Mouse (Mus musculus) E14TG2a.4 (cell line): ENCODE results near the gene Actn1.

Source experiments
- H3K27me3 ChIP-seq: 2 replicates; pipeline ENCODE4 v1.6.1; 2014; ENCODE audit warnings: low read length, control low read depth; ENCODE audit not compliant: insufficient read depth
- H3K36me3 ChIP-seq: 2 replicates; pipeline ENCODE4 v1.6.1; 2014; ENCODE audit warnings: low read length, control low read depth; ENCODE audit not compliant: insufficient read depth
- H3K4me1 ChIP-seq: replicated peaks from 2 replicates; pipeline ENCODE4 v1.6.1; 2014; ENCODE audit warnings: low read depth, low read length, control low read depth
- H3K4me3 ChIP-seq: replicated peaks from 2 replicates; pipeline ENCODE4 v1.5.1; 2014; ENCODE audit warnings: mild to moderate bottlenecking, low read length
- H3K9me3 ChIP-seq: 2 replicates; pipeline ENCODE4 v1.6.1; 2014; ENCODE audit warnings: low read length, control low read depth
- CTCF ChIP-seq: conservative IDR thresholded peaks from 2 replicates; pipeline ENCODE4 v1.5.1; 2014; ENCODE audit warnings: low read length
- NANOG ChIP-seq: IDR thresholded peaks from 2 replicates; pipeline ENCODE4 v1.6.1; 2014; ENCODE audit warnings: borderline replicate concordance, low read length, mixed read lengths
- POU5F1 ChIP-seq: IDR thresholded peaks from 2 replicates; pipeline ENCODE4 v1.6.1; 2014; ENCODE audit warnings: low read length, borderline replicate concordance

Actn1 gene

DNA sequence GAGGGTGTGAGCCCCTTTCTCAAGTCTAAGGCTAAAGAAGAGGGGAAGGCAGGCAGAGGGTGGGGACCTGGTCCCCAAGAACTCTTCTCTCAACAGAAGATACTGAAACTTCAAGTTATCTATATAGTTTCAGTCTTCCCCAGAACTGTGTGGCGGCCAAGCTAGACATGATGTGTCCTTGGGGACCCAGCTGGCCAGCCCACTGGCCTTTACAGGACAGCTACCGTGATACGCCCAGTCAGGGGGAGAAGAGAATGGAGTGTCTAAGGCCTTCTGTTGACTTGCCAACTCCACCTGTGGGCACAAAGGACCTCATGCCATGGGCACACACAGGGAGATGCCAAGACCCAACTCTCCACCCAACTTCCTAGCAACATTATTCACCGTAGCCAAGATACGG is 31.8 kb downstream of the Actn1 start:
- peaks cover 94% of the 10 kb centered on the region for H3K4me1 ChIP-seq
- H3K36me3 ChIP-seq, result peaks cover 25% of the 10 kb centered on the region
- no peaks in the 10 kb centered on the region for H3K9me3 ChIP-seq
- no peaks in the 10 kb centered on the region for H3K27me3 ChIP-seq
- TF ChIP-seq POU5F1 (no peak), CTCF (no peak), NANOG (no peak)
- H3K4me3 ChIP-seq, result peak overlapping the region; percentile 39

DNA sequence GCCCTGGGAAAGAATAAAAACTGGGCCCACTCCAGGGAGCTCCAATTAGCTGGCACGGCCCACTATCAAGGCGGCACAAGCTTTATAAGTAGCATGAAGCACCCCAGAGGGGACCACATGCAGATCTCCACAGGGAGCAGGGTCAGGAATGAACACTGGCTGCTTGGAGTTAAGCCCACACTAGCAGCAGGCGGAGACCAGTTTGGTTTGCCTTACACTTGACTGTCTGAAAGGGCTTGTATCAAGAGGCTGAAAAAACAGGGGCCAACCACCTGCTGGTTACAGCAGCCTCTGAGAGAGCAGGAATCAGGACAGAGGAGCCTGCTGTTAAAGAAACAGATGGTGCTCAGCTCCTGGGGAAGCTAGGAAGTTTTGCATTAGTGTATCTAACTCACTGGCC is 32.3 kb downstream of the Actn1 start:
- TF ChIP-seq POU5F1 (no peak), NANOG (peak; percentile 28; the same call in 1 of the 2 replicates), CTCF (no peak)
- H3K4me1 ChIP-seq, result peaks cover 97% of the 10 kb centered on the region
- H3K36me3 ChIP-seq, result peaks cover 21% of the 10 kb centered on the region
- H3K9me3 ChIP-seq, result no peaks in the 10 kb centered on the region
- no peaks in the 10 kb centered on the region for H3K27me3 ChIP-seq
- H3K4me3 ChIP-seq, result peak overlapping the region; percentile 39

- no peaks in the 10 kb centered on the region for H3K9me3 ChIP-seq
Observed at GRCm38 (mm10) chr12:80226101-80226500, 34.1 kb downstream of the Actn1 start.

DNA sequence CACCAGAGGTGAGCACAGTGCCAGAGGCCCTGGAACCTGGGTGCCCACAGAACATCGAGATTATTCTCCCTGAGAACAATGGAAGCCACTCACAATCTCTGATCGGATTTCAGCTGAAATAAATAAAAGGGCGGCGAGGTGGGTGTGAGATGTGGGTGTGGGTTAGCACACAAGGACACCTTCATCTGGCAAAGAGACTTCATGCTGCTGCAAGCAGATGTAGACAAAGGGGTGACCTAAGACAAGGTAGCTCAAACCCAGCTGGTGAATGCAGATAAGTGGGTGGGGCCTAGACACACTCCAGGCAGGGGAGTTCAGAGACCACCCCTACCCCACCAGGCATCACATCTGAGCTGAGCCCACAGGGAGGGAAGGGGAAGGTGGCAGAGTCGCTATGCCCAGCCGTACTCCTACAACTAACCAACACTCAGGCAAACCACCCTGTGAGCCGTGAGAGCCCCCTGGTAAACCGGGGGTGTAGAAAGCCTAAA is 35.9 kb downstream of the Actn1 start:
- TF ChIP-seq CTCF (no peak), NANOG (0 out of 2 replicates have a peak, but pooled peaks have one; percentile 11)
- H3K27me3 ChIP-seq, result no peaks in the 10 kb centered on the region
- peaks cover 28% of the 10 kb centered on the region for H3K36me3 ChIP-seq
- H3K4me1 ChIP-seq, result peaks cover 98% of the 10 kb centered on the region
- H3K4me3 ChIP-seq, result peak overlapping the region; percentile 58
- H3K9me3 ChIP-seq, result no peaks in the 10 kb centered on the region

More at GRCm38 (mm10) chr12:80226101-80226500, 34.1 kb downstream of the Actn1 start:
- H3K36me3 ChIP-seq, result peaks cover 20% of the 10 kb centered on the region
- H3K27me3 ChIP-seq, result no peaks in the 10 kb centered on the region
- H3K4me3 ChIP-seq, result peak overlapping the region; percentile 41
- peaks cover 97% of the 10 kb centered on the region for H3K4me1 ChIP-seq
- TF ChIP-seq NANOG (no peak), CTCF (no peak), POU5F1 (no peak)

- H3K27me3 ChIP-seq, result no peaks in the 10 kb centered on the region
- H3K4me1 ChIP-seq, result peaks cover 98% of the 10 kb centered on the region
- TF ChIP-seq POU5F1 (no peak), CTCF (no peak), NANOG (0 out of 2 replicates have a peak, but pooled peaks have one; percentile 36)
- peaks cover 30% of the 10 kb centered on the region for H3K36me3 ChIP-seq
- no peaks in the 10 kb centered on the region for H3K9me3 ChIP-seq
- H3K4me3 ChIP-seq, result peak overlapping the region; percentile 58
Observed at GRCm38 (mm10) chr12:80223511-80223910, 36.7 kb downstream of the Actn1 start.

DNA sequence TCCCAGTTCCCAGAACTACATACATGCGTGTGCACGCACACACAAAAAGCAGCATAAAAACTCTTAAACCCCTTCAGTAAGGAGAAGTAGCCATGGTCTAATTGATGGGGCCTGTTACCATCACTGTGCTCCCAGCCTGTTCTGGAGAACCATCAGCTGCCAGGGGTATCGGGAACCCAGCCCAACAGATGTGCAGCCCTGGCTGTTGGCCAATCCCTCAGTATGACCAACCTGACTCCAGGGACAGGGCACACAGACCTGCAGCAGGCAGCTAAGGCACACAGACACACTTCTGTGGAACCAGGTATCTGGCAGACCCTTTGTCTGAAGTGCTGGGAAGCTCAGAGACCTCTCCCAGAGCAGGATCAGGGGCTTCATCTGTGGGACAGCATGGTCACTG is 37.7 kb downstream of the Actn1 start:
- TF ChIP-seq CTCF (no peak), POU5F1 (no peak), NANOG (no peak)
- peaks cover 98% of the 10 kb centered on the region for H3K4me1 ChIP-seq
- H3K27me3 ChIP-seq, result no peaks in the 10 kb centered on the region
- H3K36me3 ChIP-seq, result peaks cover 30% of the 10 kb centered on the region
- no peaks in the 10 kb centered on the region for H3K9me3 ChIP-seq
- peak overlapping the region; percentile 58 for H3K4me3 ChIP-seq

- TF ChIP-seq CTCF, result 0 out of 2 replicates have a peak, but pooled peaks have one; percentile 2
- TF ChIP-seq NANOG, result no peak
Observed at GRCm38 (mm10) chr12:80220260-80221038, 39.7 kb downstream of the Actn1 start.

GRCm38 (mm10) chr12:80218784-80219183 is 41.4 kb downstream of the Actn1 start:
- TF ChIP-seq NANOG (no peak), POU5F1 (no peak), CTCF (no peak)
- H3K9me3 ChIP-seq, result no peaks in the 10 kb centered on the region
- no peaks in the 10 kb centered on the region for H3K27me3 ChIP-seq
- peaks cover 98% of the 10 kb centered on the region for H3K4me1 ChIP-seq
- peak overlapping the region; percentile 45 for H3K4me3 ChIP-seq
- H3K36me3 ChIP-seq, result peaks cover 44% of the 10 kb centered on the region

More at GRCm38 (mm10) chr12:80220260-80221038, 39.7 kb downstream of the Actn1 start:
- Histone ChIP-seq H3K4me1 (peaks cover 98% of the 10 kb centered on the region), H3K9me3 (no peaks in the 10 kb centered on the region), H3K27me3 (no peaks in the 10 kb centered on the region), H3K36me3 (peaks cover 30% of the 10 kb centered on the region), H3K4me3 (peak overlapping the region; percentile 58)
